Mouse (Mus musculus) limb, embryonic 12.5 days (tissue): ENCODE data around the gene Zfp385c. TPM values are rescaled to one million over a fixed set of nuclear protein-coding genes. Genes with fewer than 3 reads are reported as not detected.

Experiments
- ATAC-seq: fragments of 200-750 bp; cut with Nextera tagmentation; 2 replicates; pipeline ENCODE4 v1.8.0; 2017; ENCODE audit warnings: low read depth, moderate TSS enrichment; ENCODE audit not compliant: insufficient number of reproducible peaks, insufficient read depth, low FRiP score, low TSS enrichment
- H3K27ac ChIP-seq: fragments of 300-500 bp; sonication (generic); 2 replicates; pipeline ENCODE4 v1.5.1; 2016; ENCODE audit warnings: mild to moderate bottlenecking, moderate library complexity
- H3K27me3 ChIP-seq: fragments of 300-500 bp; sonication (generic); 2 replicates; pipeline ENCODE4 v1.6.1; 2016; ENCODE audit warnings: mild to moderate bottlenecking, moderate library complexity
- H3K36me3 ChIP-seq: fragments of 300-500 bp; sonication (generic); 2 replicates; pipeline ENCODE4 v1.6.1; 2016; ENCODE audit warnings: mild to moderate bottlenecking, moderate library complexity
- H3K4me1 ChIP-seq: fragments of 300-500 bp; sonication (generic); replicated peaks from 2 replicates; pipeline ENCODE4 v1.6.1; 2016
- H3K4me2 ChIP-seq: fragments of 300-500 bp; sonication (generic); 2 replicates; pipeline ENCODE4 v1.6.1; 2016; ENCODE audit warnings: mild to moderate bottlenecking, moderate library complexity
- H3K4me3 ChIP-seq: fragments of 300-500 bp; sonication (generic); replicated peaks from 2 replicates; pipeline ENCODE4 v1.5.1; 2016; ENCODE audit warnings: mild to moderate bottlenecking
- H3K9ac ChIP-seq: fragments of 300-500 bp; sonication (generic); replicated peaks from 2 replicates; pipeline ENCODE4 v1.6.1; 2016; ENCODE audit warnings: mild to moderate bottlenecking, moderate library complexity
- H3K9me3 ChIP-seq: fragments of 300-500 bp; sonication (generic); 2 replicates; pipeline ENCODE4 v1.6.1; 2016; ENCODE audit warnings: mild to moderate bottlenecking, moderate library complexity
- WGBS: fragments of 180-500 bp; shearing (Covaris S2); methylation state at CpG from one replicate; pipeline ENCODE4 v1.1.7; 2016; 5-methylcytosine and 5-hydroxymethylcytosine counted together
- polyA plus RNA-seq: library from polyadenylated mRNA; unstranded; fragments of >200 nt; fragmentation: Nextera tagmentation; extraction: Ambion mirVana; gene quantifications from 2 replicates; pipeline ENCODE4 v1.2.1, GENCODE M21; 2016

Gene Zfp385c
- polyA plus RNA-seq, result 0.70 and 0.74 TPM in 2 replicates

DNA sequence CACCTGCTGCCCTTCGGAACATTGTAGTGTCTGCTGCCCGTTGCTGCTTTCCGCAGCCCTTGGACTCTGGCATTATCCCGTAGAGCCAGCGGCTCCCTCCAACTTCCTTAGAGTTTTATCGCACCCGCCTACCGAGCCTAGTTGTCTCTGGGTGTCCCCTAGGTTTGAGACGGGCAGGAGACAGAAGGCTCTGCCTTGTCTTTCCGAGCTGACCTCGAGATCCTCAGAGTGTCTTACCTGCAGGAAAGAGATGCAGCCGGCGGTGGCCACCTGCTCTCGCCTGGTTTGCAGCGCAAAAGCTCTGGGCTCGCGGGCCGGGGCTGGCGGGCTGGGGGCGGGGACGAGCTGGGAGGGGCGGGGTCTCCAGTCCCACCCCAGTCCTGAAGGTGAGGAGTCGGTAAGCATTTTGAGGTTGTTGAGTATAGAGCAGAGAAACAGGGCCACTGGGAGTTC is at the start of gene Zfp385c:
TSS of gene Zfp385c (minus strand) at position 292 of the 453 bp plus-strand sequence.
- WGBS, result 1% methylated on average over 23 of the region's 23 CpGs

GRCm38 (mm10) chr11:100741348-100741747 is 49.1 kb upstream of the Zfp385c start:
- Histone ChIP-seq H3K4me3 (no peak overlapping the region), H3K9me3 (no peaks in the 10 kb centered on the region), H3K4me1 (peaks cover 10% of the 10 kb centered on the region), H3K9ac (no peak overlapping the region), H3K27ac (no peak overlapping the region), H3K27me3 (peaks cover 17% of the 10 kb centered on the region), H3K36me3 (no peaks in the 10 kb centered on the region), H3K4me2 (no peak overlapping the region)
- 67% methylated on average over 6 of the region's 6 CpGs for WGBS
- no peak for ATAC-seq

More for the DNA sequence above, at the start of gene Zfp385c:
- ATAC-seq, result no peak
- H3K27ac ChIP-seq, result no peak within 1 kb of the TSS
- H3K36me3 ChIP-seq, result no peaks in the 10 kb centered on the region
- H3K4me1 ChIP-seq, result peaks cover 14% of the 10 kb centered on the region
- H3K4me2 ChIP-seq, result peak within 1 kb of the TSS; percentile 65
- H3K9ac ChIP-seq, result no peak within 1 kb of the TSS; the same call in 1 of the 2 replicates
- H3K9me3 ChIP-seq, result no peaks in the 10 kb centered on the region
- H3K27me3 ChIP-seq, result peaks cover 39% of the 10 kb centered on the region
- peak within 1 kb of the TSS; percentile 36 for H3K4me3 ChIP-seq

DNA sequence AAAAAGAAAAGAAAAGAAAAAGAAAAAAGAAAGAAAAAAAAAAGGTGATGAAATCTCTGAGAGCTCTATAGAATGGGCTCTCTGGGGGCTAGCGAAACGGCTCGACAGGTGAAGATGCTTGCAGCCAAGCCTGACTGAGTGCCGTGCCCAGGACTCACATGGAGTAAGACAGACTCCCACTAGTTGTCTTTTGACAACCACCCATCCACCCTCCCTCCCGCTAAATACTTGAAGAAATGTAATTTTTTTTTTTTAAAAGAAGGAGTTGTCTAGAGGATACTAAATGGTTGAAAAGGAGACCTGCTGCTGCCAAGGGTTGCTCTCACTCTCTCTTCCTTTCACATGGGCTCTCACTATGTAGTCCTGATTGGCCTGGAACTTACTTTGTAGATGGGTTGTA is 46.5 kb upstream of the Zfp385c start:
- Histone ChIP-seq H3K36me3 (peaks cover 8% of the 10 kb centered on the region; the same call in 1 of the 2 replicates), H3K9me3 (no peaks in the 10 kb centered on the region), H3K4me2 (peak overlapping the region; percentile 92), H3K27ac (no peak overlapping the region), H3K4me1 (peaks cover 10% of the 10 kb centered on the region), H3K9ac (0 out of 2 replicates have a peak overlapping the region, but pooled peaks have one; percentile 45), H3K27me3 (peaks cover 6% of the 10 kb centered on the region), H3K4me3 (peak overlapping the region; percentile 94)
- WGBS, result 27% methylated on average over 5 of the region's 5 CpGs
- 0 out of 2 replicates have a peak, but pooled peaks have one; percentile 32 for ATAC-seq

GRCm38 (mm10) chr11:100738066-100738604 is 45.9 kb upstream of the Zfp385c start, which contains the start of gene Rab5c:
Gene Rab5c, minus strand, starts transcription at chr11:100738215.
- WGBS, result under 1% methylated on average over 39 of the region's 39 CpGs
- ATAC-seq, result peak; percentile 98
- H3K27ac ChIP-seq, result peak within 1 kb of the TSS; percentile 66; the same call in 1 of the 2 replicates
- peak within 1 kb of the TSS; percentile 92 for H3K9ac ChIP-seq
- H3K4me3 ChIP-seq, result peak within 1 kb of the TSS; percentile 94
- peak within 1 kb of the TSS; percentile 92 for H3K4me2 ChIP-seq
- peaks cover 6% of the 10 kb centered on the region for H3K27me3 ChIP-seq
- H3K36me3 ChIP-seq, result peaks cover 11% of the 10 kb centered on the region
- no peaks in the 10 kb centered on the region for H3K9me3 ChIP-seq
- H3K4me1 ChIP-seq, result peaks cover 10% of the 10 kb centered on the region

- Histone ChIP-seq H3K27me3 (peaks cover 6% of the 10 kb centered on the region), H3K4me1 (peaks cover 10% of the 10 kb centered on the region), H3K4me3 (peak overlapping the region; percentile 94), H3K4me2 (peak overlapping the region; percentile 92), H3K9ac (peak overlapping the region; percentile 92), H3K36me3 (peaks cover 16% of the 10 kb centered on the region), H3K27ac (no peak overlapping the region), H3K9me3 (no peaks in the 10 kb centered on the region)
- WGBS, result 2% methylated on average over 13 of the region's 13 CpGs
- no peak for ATAC-seq
These were observed 45.0 kb upstream of the Zfp385c start for GRCm38 (mm10) chr11:100737105-100737733.

DNA sequence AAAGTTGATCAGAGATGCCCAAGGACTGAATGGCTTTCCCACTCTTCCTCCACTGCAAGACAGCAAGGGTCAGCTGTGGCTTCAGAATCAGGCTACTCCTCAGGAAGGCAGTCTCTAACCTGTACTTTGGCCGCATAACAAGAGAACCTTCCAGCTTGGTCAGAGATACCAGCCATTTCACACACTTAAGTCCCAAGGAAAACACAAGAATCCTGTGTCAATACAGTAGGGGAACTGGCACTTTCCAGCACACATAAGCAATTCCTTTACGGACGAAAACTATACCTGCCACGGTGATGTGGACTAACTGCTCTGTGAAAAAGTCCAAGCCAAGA is 44.5 kb upstream of the Zfp385c start:
- Histone ChIP-seq H3K27me3 (peaks cover 6% of the 10 kb centered on the region), H3K4me2 (peak overlapping the region; percentile 92), H3K4me1 (peaks cover 10% of the 10 kb centered on the region), H3K36me3 (peaks cover 16% of the 10 kb centered on the region), H3K4me3 (peak overlapping the region; percentile 94), H3K9me3 (no peaks in the 10 kb centered on the region), H3K9ac (peak overlapping the region; percentile 92; the same call in 1 of the 2 replicates), H3K27ac (no peak overlapping the region)
- ATAC-seq, result no peak
- 81% methylated on average over 4 of the region's 4 CpGs for WGBS

GRCm38 (mm10) chr11:100735954-100736745 is 43.9 kb upstream of the Zfp385c start:
- ATAC-seq, result no peak
- no peak overlapping the region for H3K27ac ChIP-seq
- 0 out of 2 replicates have a peak overlapping the region, but pooled peaks have one; percentile 94 for H3K4me3 ChIP-seq
- WGBS, result 81% methylated on average over 14 of the region's 14 CpGs
- peaks cover 6% of the 10 kb centered on the region for H3K27me3 ChIP-seq
- H3K9ac ChIP-seq, result peak overlapping the region; percentile 92
- H3K4me2 ChIP-seq, result peak overlapping the region; percentile 92
- peaks cover 10% of the 10 kb centered on the region for H3K4me1 ChIP-seq
- H3K9me3 ChIP-seq, result no peaks in the 10 kb centered on the region
- H3K36me3 ChIP-seq, result peaks cover 16% of the 10 kb centered on the region

DNA sequence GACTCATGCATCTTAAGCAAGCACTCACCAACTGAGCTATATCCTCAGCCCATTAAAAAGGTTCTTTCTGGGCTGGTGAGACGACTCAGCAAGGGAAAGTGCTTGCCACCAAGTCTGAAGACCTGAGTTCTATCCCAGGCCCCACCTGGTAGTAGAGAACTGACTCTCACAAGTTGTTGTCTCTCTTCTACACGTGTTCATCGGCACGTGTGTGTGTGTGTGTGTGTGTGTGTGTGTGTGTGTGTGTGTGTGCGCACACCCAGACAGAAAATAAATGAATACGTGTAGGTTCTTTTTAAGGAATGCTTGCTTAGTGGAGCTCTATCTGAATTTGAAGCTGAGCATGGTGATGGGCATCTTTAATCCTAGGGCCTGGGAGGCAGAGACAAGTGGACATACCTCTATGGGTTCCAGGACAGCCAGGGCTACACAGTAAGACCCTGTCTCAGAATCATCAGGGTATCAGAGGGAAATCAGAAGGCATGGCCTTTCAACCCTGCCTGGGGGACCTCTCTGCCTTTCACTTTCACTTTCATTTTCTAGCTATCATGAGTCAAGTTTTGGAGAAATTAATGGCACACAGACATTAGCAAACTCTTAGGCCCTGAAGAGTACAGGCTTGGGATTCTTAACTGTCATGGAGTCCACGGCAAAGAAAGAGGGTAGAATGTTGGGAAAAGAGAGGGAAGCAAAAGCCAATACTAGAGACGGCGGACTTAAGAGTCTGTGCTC is 43.0 kb upstream of the Zfp385c start:
- H3K4me1 ChIP-seq, result peaks cover 10% of the 10 kb centered on the region
- 93% methylated on average over 9 of the region's 9 CpGs for WGBS
- H3K9ac ChIP-seq, result peak overlapping the region; percentile 92
- peaks cover 4% of the 10 kb centered on the region for H3K27me3 ChIP-seq
- no peak for ATAC-seq
- peaks cover 16% of the 10 kb centered on the region for H3K36me3 ChIP-seq
- H3K9me3 ChIP-seq, result no peaks in the 10 kb centered on the region
- no peak overlapping the region for H3K4me3 ChIP-seq
- H3K4me2 ChIP-seq, result no peak overlapping the region
- H3K27ac ChIP-seq, result no peak overlapping the region

- Histone ChIP-seq H3K4me3 (no peak overlapping the region), H3K36me3 (peaks cover 31% of the 10 kb centered on the region)
- 89% methylated on average over 6 of the region's 6 CpGs for WGBS
These were observed 38.4 kb upstream of the Zfp385c start for GRCm38 (mm10) chr11:100730477-100731205.

GRCm38 (mm10) chr11:100729976-100730375 is 37.7 kb upstream of the Zfp385c start:
- Histone ChIP-seq H3K4me1 (peaks cover 5% of the 10 kb centered on the region; the same call in 1 of the 2 replicates), H3K4me3 (no peak overlapping the region), H3K4me2 (no peak overlapping the region), H3K9ac (no peak overlapping the region), H3K27me3 (no peaks in the 10 kb centered on the region), H3K9me3 (no peaks in the 10 kb centered on the region), H3K27ac (no peak overlapping the region), H3K36me3 (peaks cover 29% of the 10 kb centered on the region)
- WGBS, result 92% methylated on average over 4 of the region's 4 CpGs
- no peak for ATAC-seq

More at GRCm38 (mm10) chr11:100730477-100731205, 38.4 kb upstream of the Zfp385c start:
- H3K9me3 ChIP-seq, result no peaks in the 10 kb centered on the region
- no peak overlapping the region for H3K4me2 ChIP-seq
- no peaks in the 10 kb centered on the region for H3K4me1 ChIP-seq
- no peak overlapping the region for H3K9ac ChIP-seq
- H3K27me3 ChIP-seq, result no peaks in the 10 kb centered on the region
- H3K27ac ChIP-seq, result 0 out of 2 replicates have a peak overlapping the region, but pooled peaks have one; percentile 31
- ATAC-seq, result no peak
